Mouse (Mus musculus) heart, adult 2 months (tissue): ENCODE results near the gene Eif4b.

Source experiments
- CTCF ChIP-seq: fragments of 200-600 bp; IDR thresholded peaks from 2 replicates; pipeline ENCODE4 v1.8.1; 2022; ENCODE audit warnings: antibody characterized with exemption, mild to moderate bottlenecking, moderate library complexity
- EP300 ChIP-seq: fragments of 200-500 bp; IDR thresholded peaks from 2 replicates; pipeline ENCODE4 v1.6.1; 2011; ENCODE audit warnings: low read depth, low read length, control low read depth; ENCODE audit not compliant: insufficient read depth

- TF ChIP-seq CTCF (no peak), EP300 (no peak)
Observed at GRCm38 (mm10) chr15:102144274-102144711, 70.7 kb downstream of the Eif4b start, which contains the start of gene Igfbp6.
